Mouse (Mus musculus) cerebellum, adult 8-10 months (tissue): Measurements from ENCODE around the gene Hist1h2bk.

Experiments
- DNase-seq: peaks from one replicate; pipeline ENCODE4 v3.0.0; 2022

Hist1h2bk gene

DNA sequence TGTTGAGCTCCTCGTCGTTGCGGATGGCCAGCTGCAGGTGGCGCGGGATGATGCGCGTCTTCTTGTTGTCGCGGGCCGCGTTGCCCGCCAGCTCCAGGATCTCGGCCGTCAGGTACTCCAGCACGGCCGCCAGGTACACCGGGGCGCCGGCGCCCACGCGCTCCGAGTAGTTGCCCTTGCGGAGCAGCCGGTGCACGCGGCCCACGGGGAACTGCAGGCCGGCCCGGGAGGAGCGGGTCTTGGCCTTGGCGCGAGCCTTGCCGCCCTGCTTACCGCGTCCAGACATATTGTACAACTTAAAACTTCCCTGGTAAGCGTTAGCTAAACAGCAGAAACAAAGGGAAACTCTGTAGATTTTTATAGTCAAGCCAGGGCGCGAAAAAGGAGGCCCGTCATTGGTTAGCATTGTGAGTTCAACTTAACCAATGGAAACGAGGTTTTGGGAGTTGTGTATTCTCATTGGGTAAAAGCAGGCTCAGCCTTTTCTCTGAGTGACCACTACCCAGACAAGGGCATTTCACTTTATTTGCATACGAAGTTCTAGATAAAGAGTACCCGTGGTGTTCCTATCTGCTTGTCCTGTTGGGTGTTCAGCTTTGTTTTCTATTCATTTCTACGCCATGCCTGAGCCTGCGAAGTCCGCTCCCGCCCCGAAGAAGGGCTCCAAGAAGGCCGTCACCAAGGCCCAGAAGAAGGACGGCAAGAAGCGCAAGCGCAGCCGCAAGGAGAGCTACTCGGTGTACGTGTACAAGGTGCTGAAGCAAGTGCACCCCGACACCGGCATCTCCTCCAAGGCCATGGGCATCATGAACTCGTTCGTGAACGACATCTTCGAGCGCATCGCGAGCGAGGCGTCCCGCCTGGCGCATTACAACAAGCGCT, at the start of gene Hist1h2bk, which contains the start of gene Hist1h2ah:
Hist1h2bk (plus strand) TSS at position 604 of the 882 bp plus-strand sequence.
Hist1h2ah (minus strand) TSS at position 302 of the 882 bp plus-strand sequence.
- DNase-seq, result peak; percentile 73

DNA sequence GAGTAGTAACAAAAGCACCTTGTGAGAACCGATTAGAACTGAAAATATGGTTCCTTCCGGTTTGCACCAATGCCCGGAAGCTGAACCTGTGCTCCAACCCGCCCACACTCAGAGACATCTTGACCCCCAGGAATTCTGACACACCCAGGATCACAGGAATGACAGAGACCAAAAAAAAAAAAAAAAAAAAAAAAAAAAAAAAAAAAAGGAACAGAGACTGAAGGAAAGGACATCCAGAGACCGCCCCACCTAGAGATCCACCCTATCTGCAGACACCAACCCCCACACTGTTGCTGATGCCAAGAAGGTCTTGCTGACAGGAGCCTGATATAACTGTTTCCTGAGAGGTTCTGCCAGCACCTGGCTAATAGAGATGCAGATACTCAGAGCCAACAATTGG, 43.1 kb upstream of the Hist1h2bk start:
- DNase-seq, result no peak

- no peak for DNase-seq
Measured at GRCm38 (mm10) chr13:21993957-21994738, 41.5 kb upstream of the Hist1h2bk start.

- no peak for DNase-seq
Measured at GRCm38 (mm10) chr13:21994896-21995295, 40.8 kb upstream of the Hist1h2bk start.

DNA sequence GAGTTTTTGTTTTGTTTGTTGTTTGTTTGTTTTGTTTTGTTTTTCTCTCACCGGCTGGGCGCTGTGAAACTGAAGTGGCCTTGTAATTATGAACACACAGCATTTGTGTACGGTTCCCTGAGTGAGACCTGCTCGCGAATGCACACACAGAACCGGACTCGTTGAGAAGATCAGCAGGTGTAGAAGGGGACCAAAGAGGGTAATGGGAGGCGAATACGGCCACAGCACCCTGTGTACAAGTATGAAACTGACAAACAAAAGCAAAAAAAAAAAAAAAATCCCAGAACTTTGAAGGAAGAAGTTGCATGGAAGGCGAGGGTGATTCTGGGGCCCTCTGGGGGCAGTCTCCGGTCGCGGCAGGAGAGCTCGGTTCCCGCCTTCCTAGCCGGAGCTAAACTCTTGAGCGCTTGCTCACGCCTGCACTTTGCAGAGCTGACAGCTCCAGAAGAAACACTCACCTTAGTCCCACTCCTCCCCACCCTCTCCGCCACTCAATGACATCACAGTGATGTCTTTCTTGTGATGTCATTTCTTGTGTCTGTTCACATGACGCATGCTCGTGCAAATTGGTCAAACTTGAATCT, 40.2 kb upstream of the Hist1h2bk start:
- no peak for DNase-seq

GRCm38 (mm10) chr13:21996101-21996839, 39.4 kb upstream of the Hist1h2bk start:
- DNase-seq, result no peak

DNA sequence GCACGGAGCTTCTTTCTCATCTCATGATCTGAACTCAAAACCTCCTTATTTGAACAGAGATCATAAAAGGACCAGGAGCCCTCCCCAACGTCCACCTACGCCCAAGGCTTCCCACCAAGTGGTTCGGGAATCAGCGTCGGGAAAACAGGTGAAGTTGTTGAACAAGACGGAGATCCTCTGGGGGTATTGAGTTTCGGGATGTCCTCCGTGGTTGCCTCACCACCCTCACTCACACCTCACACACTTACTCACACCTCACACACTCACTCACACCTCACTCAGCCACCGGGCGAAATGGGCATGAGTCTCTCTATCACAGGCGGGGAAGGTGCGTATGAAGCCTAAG, 38.9 kb upstream of the Hist1h2bk start:
- DNase-seq, result no peak

GRCm38 (mm10) chr13:21997201-21997820, 38.4 kb upstream of the Hist1h2bk start:
- DNase-seq, result no peak

- no peak for DNase-seq
Measured at GRCm38 (mm10) chr13:21997821-21998220, 37.8 kb upstream of the Hist1h2bk start.

- no peak for DNase-seq
Measured at GRCm38 (mm10) chr13:21998412-21998811, 37.3 kb upstream of the Hist1h2bk start.

DNA sequence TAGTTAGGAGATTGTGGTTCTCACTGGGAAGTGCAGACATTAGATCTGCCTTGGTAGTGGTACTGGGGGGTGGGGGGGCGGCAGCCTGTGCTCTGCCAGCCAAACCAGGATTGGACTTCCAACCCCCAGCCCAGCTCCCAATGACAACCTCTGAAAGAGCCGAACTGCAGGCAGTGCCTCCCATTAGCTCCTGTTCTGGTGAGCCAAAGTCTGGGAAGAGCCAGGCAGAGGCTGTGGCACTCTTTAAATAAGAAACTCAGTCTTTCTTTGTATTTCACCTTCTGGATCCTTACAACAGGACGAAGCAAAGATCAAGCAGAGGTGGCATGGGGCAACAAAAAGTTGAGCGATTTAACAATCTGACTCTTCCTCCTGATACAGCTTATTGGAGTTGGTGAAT, 36.5 kb upstream of the Hist1h2bk start:
- DNase-seq, result no peak

DNA sequence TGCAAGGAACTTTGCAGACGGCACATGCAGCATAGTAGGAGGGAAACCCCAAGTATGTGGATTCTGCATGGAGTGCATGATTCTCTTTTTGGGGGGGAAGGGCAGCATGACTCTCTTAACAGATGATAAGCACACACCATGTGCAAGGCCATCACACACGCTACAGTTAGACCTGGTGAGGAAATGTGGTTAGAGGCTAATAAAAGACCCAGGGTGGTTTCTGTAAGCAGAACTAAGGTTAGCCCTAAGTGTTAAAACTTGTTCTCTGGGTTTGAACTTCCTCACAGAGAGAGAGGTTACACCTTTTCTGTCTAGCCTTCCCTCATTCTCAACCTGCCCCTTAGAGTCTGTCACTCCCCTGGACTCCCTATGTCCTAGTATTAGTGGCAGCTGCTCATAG, 34.3 kb upstream of the Hist1h2bk start:
- no peak for DNase-seq

- no peak for DNase-seq
Measured at GRCm38 (mm10) chr13:22001823-22002222, 33.8 kb upstream of the Hist1h2bk start.

GRCm38 (mm10) chr13:22005605-22006333, 29.9 kb upstream of the Hist1h2bk start:
- no peak for DNase-seq

DNA sequence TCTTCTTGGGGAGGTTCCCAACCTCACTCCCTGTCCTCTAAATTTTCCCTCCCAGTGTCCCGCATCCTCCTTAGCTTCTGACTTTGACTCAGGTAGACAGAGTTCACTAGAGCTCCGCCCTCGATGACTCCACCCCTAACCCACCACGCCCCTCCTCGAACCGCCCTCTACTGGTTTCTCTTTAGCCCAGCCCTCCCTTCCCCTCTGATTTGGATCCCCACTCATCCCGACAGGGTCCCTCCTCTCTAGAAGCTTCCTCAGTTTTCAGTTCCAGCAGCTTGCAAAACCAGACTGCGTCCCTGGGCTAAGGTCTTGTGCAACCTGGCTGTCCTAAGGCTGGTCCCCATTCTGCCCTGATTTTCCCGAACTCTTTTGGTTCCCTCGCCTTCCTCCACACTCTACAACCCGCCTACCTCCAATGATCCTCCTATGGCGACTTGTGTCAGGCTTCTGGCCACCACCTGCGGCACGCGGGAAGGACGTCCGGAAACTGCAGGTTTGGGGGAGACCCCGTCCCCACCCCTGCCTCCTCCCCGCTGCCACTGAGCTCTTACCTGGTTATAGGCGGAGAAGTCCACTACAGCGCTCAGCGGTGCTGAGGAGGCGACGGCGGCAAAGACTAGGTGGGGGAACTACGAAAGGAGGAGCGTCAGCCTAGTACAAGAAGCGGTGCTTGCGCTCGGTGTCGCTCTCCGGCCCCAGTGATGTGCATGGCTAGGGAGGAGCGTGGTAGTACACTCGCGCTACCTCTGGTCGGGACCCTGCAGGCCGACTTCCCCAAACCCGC, 29.1 kb upstream of the Hist1h2bk start:
- no peak for DNase-seq

GRCm38 (mm10) chr13:22007121-22007510, 28.6 kb upstream of the Hist1h2bk start:
- DNase-seq, result no peak

GRCm38 (mm10) chr13:22007872-22008271, 27.8 kb upstream of the Hist1h2bk start:
- DNase-seq, result no peak

GRCm38 (mm10) chr13:22008707-22009106, 27.0 kb upstream of the Hist1h2bk start:
- no peak for DNase-seq

DNA sequence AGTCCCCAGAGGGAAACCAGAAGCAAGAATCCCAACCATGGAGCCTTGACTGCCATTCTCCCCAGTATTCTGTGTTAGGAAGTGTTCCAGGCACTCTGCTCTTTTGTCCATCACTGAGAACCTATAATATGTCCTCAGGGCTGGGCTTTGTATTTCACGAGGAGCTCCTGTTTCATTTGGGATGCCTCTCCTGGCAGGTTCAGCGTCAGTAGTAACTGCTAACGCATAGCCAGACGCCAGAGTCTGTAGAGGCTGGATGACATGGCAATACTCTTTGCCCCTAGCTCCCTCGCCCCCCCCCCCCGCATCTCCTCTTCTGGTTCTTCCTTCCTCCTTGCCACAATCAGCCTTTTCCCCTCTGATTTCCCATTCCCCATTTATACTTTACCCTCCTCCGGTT, 26.0 kb upstream of the Hist1h2bk start, which contains the start of gene Prss16:
Prss16 (minus strand) TSS at position 101 of the 400 bp plus-strand sequence.
- DNase-seq, result no peak

- DNase-seq, result no peak
Measured at GRCm38 (mm10) chr13:22013716-22014115, 22.0 kb upstream of the Hist1h2bk start.

- DNase-seq, result no peak
Measured at GRCm38 (mm10) chr13:22014411-22014845, 21.2 kb upstream of the Hist1h2bk start.
